Mouse (Mus musculus) limb, embryonic 11.5 days (tissue): Measurements from ENCODE around the gene Ppfibp1. TPM values are rescaled to one million over a fixed set of nuclear protein-coding genes. Genes with fewer than 3 reads are reported as not detected.

ENCODE experiments used
- ATAC-seq: fragments of 200-750 bp; cut with Nextera tagmentation; 2 replicates; pipeline ENCODE4 v1.8.0; 2017; ENCODE audit warnings: low read depth; ENCODE audit not compliant: insufficient number of reproducible peaks, low FRiP score, low TSS enrichment
- DNase-seq: peaks from one replicate; pipeline ENCODE4 v3.0.0-alpha.2; 2015; ENCODE audit warnings: low spot score
- H3K27ac ChIP-seq: fragments of 300-500 bp; sonication (generic); replicated peaks from 2 replicates; pipeline ENCODE4 v1.5.1; 2014; ENCODE audit warnings: low read depth, mild to moderate bottlenecking, low read length
- H3K27me3 ChIP-seq: fragments of 300-500 bp; sonication (generic); 2 replicates; pipeline ENCODE4 v1.6.1; 2014; ENCODE audit warnings: mild to moderate bottlenecking, low read length, mixed read lengths; ENCODE audit not compliant: control insufficient read depth, insufficient read depth
- H3K36me3 ChIP-seq: fragments of 300-500 bp; sonication (generic); 2 replicates; pipeline ENCODE4 v1.6.1; 2014; ENCODE audit warnings: mild to moderate bottlenecking, low read length, moderate library complexity, mixed read lengths; ENCODE audit not compliant: control insufficient read depth, insufficient read depth
- H3K4me1 ChIP-seq: fragments of 300-500 bp; sonication (generic); 2 replicates; pipeline ENCODE4 v1.6.1; 2014; ENCODE audit warnings: low read length, mixed read lengths; ENCODE audit not compliant: control insufficient read depth, insufficient read depth
- H3K4me2 ChIP-seq: fragments of 300-500 bp; sonication (generic); 2 replicates; pipeline ENCODE4 v1.6.1; 2014; ENCODE audit warnings: low read depth, mild to moderate bottlenecking, moderate library complexity; ENCODE audit not compliant: severe bottlenecking
- H3K4me3 ChIP-seq: fragments of 300-500 bp; sonication (generic); 2 replicates; pipeline ENCODE4 v1.5.1; 2014; ENCODE audit warnings: low read depth, low read length
- H3K9ac ChIP-seq: fragments of 300-500 bp; sonication (generic); 2 replicates; pipeline ENCODE4 v1.6.1; 2014; ENCODE audit warnings: mild to moderate bottlenecking, low read length
- H3K9me3 ChIP-seq: fragments of 300-500 bp; sonication (generic); 2 replicates; pipeline ENCODE4 v1.6.1; 2016; ENCODE audit warnings: low read length; ENCODE audit not compliant: control insufficient read depth
- WGBS: fragments of 180-500 bp; shearing (Covaris S2); extraction: QIAGEN DNeasy Blood & Tissue Kit; methylation state at CpG from one replicate; pipeline ENCODE4 v1.1.7; 2014; 5-methylcytosine and 5-hydroxymethylcytosine counted together
- polyA plus RNA-seq: library from polyadenylated mRNA; unstranded; fragments of >200 nt; fragmentation: Nextera tagmentation; extraction: Ambion mirVana; gene quantifications from 2 replicates; pipeline ENCODE4 v1.2.1, GENCODE M21; 2014

The Ppfibp1 gene
- polyA plus RNA-seq, 1 experiment from 2014 or later = 44.4 TPM

GRCm38 (mm10) chr6:146960956-146961355, 72.7 kb downstream of the Ppfibp1 start:
- WGBS = 84% methylated on average over 5 of the region's 5 CpGs
- H3K9me3 ChIP-seq = no peaks in the 10 kb centered on the region
- no peak overlapping the region for H3K4me2 ChIP-seq
- H3K36me3 ChIP-seq = no peaks in the 10 kb centered on the region
- no peak overlapping the region for H3K4me3 ChIP-seq
- no peak overlapping the region for H3K9ac ChIP-seq
- DNase-seq = no peak
- no peak for ATAC-seq
- no peak overlapping the region for H3K27ac ChIP-seq
- H3K27me3 ChIP-seq = no peaks in the 10 kb centered on the region
- no peaks in the 10 kb centered on the region; the same call in 1 of the 2 replicates for H3K4me1 ChIP-seq

- no peak for DNase-seq
- Histone ChIP-seq H3K4me1 (no peaks in the 10 kb centered on the region; the same call in 1 of the 2 replicates), H3K36me3 (no peaks in the 10 kb centered on the region), H3K9ac (no peak overlapping the region), H3K4me3 (no peak overlapping the region), H3K27ac (no peak overlapping the region), H3K4me2 (no peak overlapping the region), H3K9me3 (no peaks in the 10 kb centered on the region), H3K27me3 (no peaks in the 10 kb centered on the region)
- ATAC-seq = no peak
- 50% methylated on average over 6 of the region's 6 CpGs for WGBS
Measured at GRCm38 (mm10) chr6:146961832-146962481, 73.7 kb downstream of the Ppfibp1 start.

GRCm38 (mm10) chr6:146963396-146964150, 75.3 kb downstream of the Ppfibp1 start:
- DNase-seq (no peak), ATAC-seq (no peak)
- H3K27me3 ChIP-seq = no peaks in the 10 kb centered on the region

GRCm38 (mm10) chr6:146965139-146965772, 77.0 kb downstream of the Ppfibp1 start:
- Histone ChIP-seq H3K27ac (no peak overlapping the region), H3K9ac (no peak overlapping the region), H3K4me1 (no peaks in the 10 kb centered on the region), H3K27me3 (no peaks in the 10 kb centered on the region), H3K9me3 (no peaks in the 10 kb centered on the region), H3K4me2 (no peak overlapping the region), H3K4me3 (no peak overlapping the region), H3K36me3 (no peaks in the 10 kb centered on the region)
- 92% methylated on average over 13 of the region's 13 CpGs for WGBS
- DNase-seq (no peak), ATAC-seq (no peak)

More at GRCm38 (mm10) chr6:146963396-146964150, 75.3 kb downstream of the Ppfibp1 start:
- H3K4me1 ChIP-seq = no peaks in the 10 kb centered on the region; the same call in 1 of the 2 replicates
- WGBS = 75% methylated on average over 6 of the region's 6 CpGs
- H3K36me3 ChIP-seq = no peaks in the 10 kb centered on the region
- no peak overlapping the region for H3K4me3 ChIP-seq
- H3K27ac ChIP-seq = no peak overlapping the region
- H3K4me2 ChIP-seq = no peak overlapping the region
- no peaks in the 10 kb centered on the region for H3K9me3 ChIP-seq
- no peak overlapping the region for H3K9ac ChIP-seq

- H3K4me3 ChIP-seq = no peak overlapping the region
- no peak overlapping the region for H3K9ac ChIP-seq
- H3K4me2 ChIP-seq = no peak overlapping the region
- no peak for ATAC-seq
- H3K9me3 ChIP-seq = no peaks in the 10 kb centered on the region
- no peaks in the 10 kb centered on the region for H3K36me3 ChIP-seq
- no peaks in the 10 kb centered on the region for H3K27me3 ChIP-seq
- no peaks in the 10 kb centered on the region for H3K4me1 ChIP-seq
- DNase-seq = no peak
- 75% methylated on average over 12 of the region's 12 CpGs for WGBS
- no peak overlapping the region for H3K27ac ChIP-seq
Measured at GRCm38 (mm10) chr6:146966446-146967019, 78.2 kb downstream of the Ppfibp1 start.

GRCm38 (mm10) chr6:146967836-146968235, 79.5 kb downstream of the Ppfibp1 start:
- no peak overlapping the region for H3K27ac ChIP-seq
- H3K4me3 ChIP-seq = no peak overlapping the region
- H3K4me2 ChIP-seq = no peak overlapping the region
- H3K4me1 ChIP-seq = no peaks in the 10 kb centered on the region
- DNase-seq (no peak), ATAC-seq (no peak)
- H3K36me3 ChIP-seq = no peaks in the 10 kb centered on the region
- H3K9ac ChIP-seq = no peak overlapping the region
- H3K27me3 ChIP-seq = no peaks in the 10 kb centered on the region
- 74% methylated on average over 6 of the region's 6 CpGs for WGBS
- no peaks in the 10 kb centered on the region for H3K9me3 ChIP-seq

GRCm38 (mm10) chr6:146970811-146971210, 82.5 kb downstream of the Ppfibp1 start:
- DNase-seq (no peak), ATAC-seq (no peak)
- WGBS = 75% methylated on average over 3 of the region's 3 CpGs
- H3K27ac ChIP-seq = no peak overlapping the region
- H3K4me2 ChIP-seq = no peak overlapping the region
- no peaks in the 10 kb centered on the region for H3K36me3 ChIP-seq
- no peak overlapping the region for H3K9ac ChIP-seq
- no peaks in the 10 kb centered on the region for H3K4me1 ChIP-seq
- no peaks in the 10 kb centered on the region for H3K9me3 ChIP-seq
- no peak overlapping the region for H3K4me3 ChIP-seq
- H3K27me3 ChIP-seq = no peaks in the 10 kb centered on the region

GRCm38 (mm10) chr6:146971366-146971765, 83.1 kb downstream of the Ppfibp1 start:
- no peak for DNase-seq
- H3K27ac ChIP-seq = no peak overlapping the region
- no peak overlapping the region for H3K4me2 ChIP-seq
- H3K27me3 ChIP-seq = no peaks in the 10 kb centered on the region
- ATAC-seq = no peak
- H3K9me3 ChIP-seq = no peaks in the 10 kb centered on the region
- no peaks in the 10 kb centered on the region for H3K4me1 ChIP-seq
- no peak overlapping the region for H3K9ac ChIP-seq
- H3K4me3 ChIP-seq = no peak overlapping the region
- WGBS = 64% methylated on average over 3 of the region's 3 CpGs
- H3K36me3 ChIP-seq = no peaks in the 10 kb centered on the region
